14 mouse cellular contexts compared by ENCODE assay signal in genomic region chr12:82190582-82190965, GRCm38 (mm10). TPM values are rescaled to one million over a fixed set of nuclear protein-coding genes. Genes with fewer than 3 reads are reported as not detected.
DNase-seq lines count a peak whose midpoint lies in the region; ATAC-seq and TF ChIP-seq lines count a peak whose summit lies in the region.
"Had no signal": no experiment of that assay in that cellular context is flagged by ENCODE, and none has a peak within 500 bp of the region (broad histone marks: within the 10 kb centered on the region; RNA-seq: fewer than 3 reads in every experiment).

No protein-coding gene starts in this region.

- no peak for DNase-seq in kidney, adult 9 months
- no peak for DNase-seq in G1E (ENCODE audit: low spot score)
- no peak for DNase-seq in adrenal gland, postnatal 10 days
- DNase-seq in urinary bladder, postnatal 4 days (ENCODE audit: low spot score in 2 of 2), result no peak
- DNase-seq: cerebellum, adult 9-11 months; gastrocnemius, postnatal 25 days; right cerebral cortex, adult 18-20 months; thymus, postnatal 14 days had no signal

- H3K9ac ChIP-seq in kidney, embryonic 15.5 days, result no peak overlapping the region
- no peak overlapping the region for H3K9ac ChIP-seq in intestine, postnatal 0 days (ENCODE audit: low read depth, low read length)
- no peak overlapping the region for H3K9ac ChIP-seq in stomach, embryonic 14.5 days (replicated peaks; ENCODE audit: low read depth, low read length)
- H3K9ac ChIP-seq: embryonic facial prominence, embryonic 15.5 days had no signal

- H3K36me3 ChIP-seq in kidney, embryonic 15.5 days, result no peaks in the 10 kb centered on the region
- peaks cover 86% of the 10 kb centered on the region for H3K36me3 ChIP-seq in G1E (replicated peaks)
- no peaks in the 10 kb centered on the region for H3K36me3 ChIP-seq in intestine, postnatal 0 days (ENCODE audit: control insufficient read depth, insufficient read depth)
- no peaks in the 10 kb centered on the region for H3K36me3 ChIP-seq in stomach, embryonic 14.5 days (ENCODE audit: control insufficient read depth, insufficient read depth, low read length)
- H3K36me3 ChIP-seq: embryonic facial prominence, embryonic 15.5 days had no signal

- no peaks in the 10 kb centered on the region for H3K9me3 ChIP-seq in kidney, embryonic 15.5 days (replicated peaks)
- no peaks in the 10 kb centered on the region for H3K9me3 ChIP-seq in G1E (replicated peaks)
- no peaks in the 10 kb centered on the region for H3K9me3 ChIP-seq in intestine, postnatal 0 days (ENCODE audit: control insufficient read depth)
- H3K9me3 ChIP-seq in stomach, embryonic 14.5 days (ENCODE audit: control insufficient read depth, low read depth, low read length), result no peaks in the 10 kb centered on the region
- H3K9me3 ChIP-seq: embryonic facial prominence, embryonic 15.5 days; forebrain, embryonic 10.5 days had no signal

- peaks cover 67% of the 10 kb centered on the region for H3K4me1 ChIP-seq in kidney, embryonic 15.5 days
- peaks cover 91% of the 10 kb centered on the region for H3K4me1 ChIP-seq in G1E (ENCODE audit: insufficient read depth, low read depth, low read length)
- peaks cover 9% of the 10 kb centered on the region for H3K4me1 ChIP-seq in intestine, postnatal 0 days (replicated peaks; ENCODE audit: control insufficient read depth, insufficient read depth, low read length)
- H3K4me1 ChIP-seq in stomach, embryonic 14.5 days (ENCODE audit: control insufficient read depth, insufficient read depth, low read length), result peaks cover 50% of the 10 kb centered on the region

- H3K4me3 ChIP-seq in kidney, embryonic 15.5 days (replicated peaks), result no peak overlapping the region
- H3K4me3 ChIP-seq in G1E (ENCODE audit: low read depth, low read length), result peak overlapping the region; percentile 57; the same call in 1 of the 2 replicates
- H3K4me3 ChIP-seq in intestine, postnatal 0 days (ENCODE audit: low read depth, low read length), result no peak overlapping the region
- no peak overlapping the region for H3K4me3 ChIP-seq in stomach, embryonic 14.5 days (ENCODE audit: low read depth, low read length)
- H3K4me3 ChIP-seq: embryonic facial prominence, embryonic 15.5 days; forebrain, embryonic 10.5 days had no signal

- H3K27me3 ChIP-seq in kidney, embryonic 15.5 days, result no peaks in the 10 kb centered on the region
- no peaks in the 10 kb centered on the region for H3K27me3 ChIP-seq in G1E (ENCODE audit: insufficient read depth, low read length)
- no peaks in the 10 kb centered on the region for H3K27me3 ChIP-seq in intestine, postnatal 0 days (replicated peaks; ENCODE audit: control insufficient read depth, insufficient read depth, low read length)
- H3K27me3 ChIP-seq in stomach, embryonic 14.5 days (ENCODE audit: control insufficient read depth, insufficient read depth, low read length), result no peaks in the 10 kb centered on the region
- H3K27me3 ChIP-seq: embryonic facial prominence, embryonic 15.5 days; Patski had no signal

- 77% methylated on average over 16 of the region's 16 CpGs for WGBS in kidney, embryonic 15.5 days
- WGBS in intestine, postnatal 0 days, result 80% methylated on average over 16 of the region's 16 CpGs
- 92% methylated on average over 16 of the region's 16 CpGs for WGBS in stomach, embryonic 14.5 days

- H3K4me2 ChIP-seq in kidney, embryonic 15.5 days, result no peak overlapping the region
- peak overlapping the region; percentile 58; the same call in 1 of the 2 replicates for H3K4me2 ChIP-seq in intestine, postnatal 0 days (replicated peaks; ENCODE audit: low read depth)
- H3K4me2 ChIP-seq in stomach, embryonic 14.5 days (replicated peaks; ENCODE audit: low read depth, low read length), result 0 out of 2 replicates have a peak overlapping the region, but pooled peaks have one; percentile 7
- H3K4me2 ChIP-seq: embryonic facial prominence, embryonic 15.5 days had no signal

- H3K27ac ChIP-seq in kidney, embryonic 15.5 days, result no peak overlapping the region
- H3K27ac ChIP-seq in intestine, postnatal 0 days (ENCODE audit: low read depth, low read length), result no peak overlapping the region
- H3K27ac ChIP-seq in stomach, embryonic 14.5 days (ENCODE audit: low read length), result no peak overlapping the region; the same call in 1 of the 2 replicates
- H3K27ac ChIP-seq: forebrain, embryonic 10.5 days had no signal

- TF ChIP-seq CTCF in G1E (IDR thresholded peaks at IDR 0.05; ENCODE audit: low read depth, low read length), result no peak
- no peak for TF ChIP-seq CTCF in intestine, postnatal 0 days (IDR thresholded peaks at IDR 0.05; ENCODE audit: low read depth)

- ATAC-seq in kidney, embryonic 15.5 days (replicated peaks; ENCODE audit: low FRiP score), result 0 out of 2 replicates have a peak, but pooled peaks have one; percentile 19
- ATAC-seq in G1E (ENCODE audit: extremely low read depth, insufficient number of reproducible peaks, low FRiP score, poor library complexity, severe bottlenecking), result no peak
- ATAC-seq in intestine, postnatal 0 days, result no peak
- ATAC-seq in stomach, embryonic 14.5 days (ENCODE audit: insufficient number of reproducible peaks, insufficient read depth, low FRiP score, low read depth), result no peak
- ATAC-seq: Patski had no signal

RNA-seq across cellular contexts. Expression of gene Sipa1l1, which starts 21.5 kb away (rescaled TPM):
- polyA plus RNA-seq in kidney, embryonic 15.5 days (2015; fragmentation: Nextera tagmentation; extraction: Ambion mirVana), result 38.1 and 39.8 TPM in 2 replicates
- total RNA-seq in G1E (2014; fragmentation: Nextera tagmentation) (330 and 365 TPM in 2 replicates), G1E (2017) (145 and 161 TPM in 2 replicates)
- polyA plus RNA-seq in G1E (2012), result 107 and 141 TPM in 2 replicates
- 10.2 and 12.6 TPM in 2 replicates for polyA plus RNA-seq in intestine, postnatal 0 days (2015; fragmentation: Nextera tagmentation; extraction: Ambion mirVana)
- 44.0 and 44.2 TPM in 2 replicates for polyA plus RNA-seq in stomach, embryonic 14.5 days (2014; fragmentation: Nextera tagmentation; extraction: Ambion mirVana)
- total RNA-seq in adrenal gland, postnatal 10 days (2021), result 10 to 100 TPM; 35.2 to 44.3 TPM
